In the genomic region with DNA sequence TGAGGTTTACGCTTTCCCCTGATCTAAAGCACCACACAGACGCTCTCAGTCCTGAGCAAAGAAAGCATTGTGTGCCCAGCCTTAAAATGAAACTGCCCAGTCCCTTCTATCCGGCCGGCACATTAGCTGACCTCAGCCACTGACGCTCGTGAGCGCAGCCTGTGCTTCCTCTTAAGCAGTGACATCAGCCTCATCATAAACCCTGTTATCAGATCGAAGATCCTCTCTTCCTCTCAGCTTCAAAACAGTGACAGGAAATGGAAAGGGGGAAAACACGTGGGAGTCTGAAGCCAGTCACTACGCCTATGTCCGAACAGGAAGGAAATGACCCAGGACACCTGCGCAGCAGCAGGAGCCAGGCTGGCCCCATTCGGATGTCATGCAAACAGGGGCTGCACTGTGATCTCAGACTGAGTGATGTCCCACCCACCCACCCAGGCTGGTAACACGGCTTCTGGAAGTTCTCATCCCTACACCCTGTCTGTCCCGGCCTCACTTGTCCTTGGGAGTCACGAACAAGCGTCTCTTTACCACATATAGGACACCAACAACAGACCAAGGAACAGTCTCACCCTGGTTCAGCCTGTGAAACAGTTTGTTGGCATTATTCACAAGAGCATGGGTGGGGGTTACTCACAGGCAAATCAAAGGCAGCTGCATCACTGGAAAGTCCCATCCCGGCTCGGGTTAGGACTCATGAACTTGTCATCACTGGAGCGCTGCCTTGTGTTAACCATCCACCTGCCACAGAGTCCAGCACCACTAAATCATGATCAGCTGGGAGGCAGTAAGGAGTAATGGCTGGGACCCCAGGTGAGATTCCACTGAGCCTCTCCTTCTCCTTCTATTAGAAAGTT, we compare ENCODE assay signal across 8 mouse cellular contexts. TPM values are rescaled to one million over a fixed set of nuclear protein-coding genes. Genes with fewer than 3 reads are reported as not detected.
DNase-seq lines count a peak whose midpoint lies in the region; ATAC-seq and TF ChIP-seq lines count a peak whose summit lies in the region.

No protein-coding gene starts in this region.

- no peaks in the 10 kb centered on the region for H3K27me3 ChIP-seq in small intestine, adult 2 months (ENCODE audit: control insufficient read depth, insufficient read depth, low read length)
- no peaks in the 10 kb centered on the region for H3K27me3 ChIP-seq in neural tube, embryonic 15.5 days (replicated peaks)

- no peak for ATAC-seq in neural tube, embryonic 15.5 days (ENCODE audit: low FRiP score)

- H3K4me3 ChIP-seq in small intestine, adult 2 months (ENCODE audit: low read depth, low read length): peak overlapping the region; percentile 33
- H3K4me3 ChIP-seq in neural tube, embryonic 15.5 days (replicated peaks): no peak overlapping the region

- H3K9me3 ChIP-seq in neural tube, embryonic 15.5 days (replicated peaks): no peaks in the 10 kb centered on the region

- intact Hi-C loops in heart, postnatal 10 days (cut with DNase I): loop anchor here (1.0 kb wide), 1 partner anchor 43 kb away; a partner anchor contains a TSS

- no peak for TF ChIP-seq POLR2A in small intestine, adult 2 months (IDR thresholded peaks at IDR 0.05; ENCODE audit: low read depth, low read length)

- H3K27ac ChIP-seq in small intestine, adult 2 months (ENCODE audit: insufficient read depth, low read depth, low read length): no peak overlapping the region
- H3K27ac ChIP-seq in neural tube, embryonic 15.5 days (replicated peaks): no peak overlapping the region

- DNase-seq in B cell, adult 2 months: peak; percentile 10 to 17
- DNase-seq in adrenal gland, adult 8-10 months: peak; percentile 45
- peak; percentile 51 to 58 for DNase-seq in heart, postnatal 10 days
- DNase-seq in liver: peak; percentile 9
- DNase-seq in thymus, postnatal 25 days: no peak
- no peak for DNase-seq in left cerebral cortex, adult 11 months (ENCODE audit: low spot score)

- no peaks in the 10 kb centered on the region for H3K36me3 ChIP-seq in small intestine, adult 2 months (ENCODE audit: control insufficient read depth, insufficient read depth, low read length)
- H3K36me3 ChIP-seq in neural tube, embryonic 15.5 days: no peaks in the 10 kb centered on the region

- H3K9ac ChIP-seq in neural tube, embryonic 15.5 days (replicated peaks): no peak overlapping the region

- TF ChIP-seq CTCF in small intestine, adult 2 months (IDR thresholded peaks at IDR 0.05; ENCODE audit: extremely low read depth, insufficient read length, insufficient replicate concordance, low read depth, low read length): no peak

- H3K4me2 ChIP-seq in neural tube, embryonic 15.5 days: no peak overlapping the region

- peaks cover 10% of the 10 kb centered on the region; the same call in 1 of the 2 replicates for H3K4me1 ChIP-seq in small intestine, adult 2 months (ENCODE audit: control insufficient read depth, insufficient read depth, insufficient read length, low read length)
- no peaks in the 10 kb centered on the region for H3K4me1 ChIP-seq in neural tube, embryonic 15.5 days

- 48% methylated on average over 20 of the region's 20 CpGs for WGBS in small intestine, adult 2 months
- WGBS in neural tube, embryonic 15.5 days: 69% methylated on average over 20 of the region's 20 CpGs

RNA-seq across cellular contexts. Expression of a gene that starts 43.3 kb away (rescaled TPM):
- total RNA-seq in adrenal gland, adult 8-10 months (2022): 10 to 100 TPM in 1 of 4 experiments, 1 to 10 TPM in 3; 7.8 to 12.2 (median 9.4) TPM
- total RNA-seq in heart, postnatal 10 days (2021): 10 to 100 TPM; 79.8 to 90.1 TPM
- polyA plus RNA-seq in small intestine, adult 2 months (2012; rRNA removed): 14.1 and 24.9 TPM in 2 replicates
- 111 and 121 TPM in 2 replicates for polyA plus RNA-seq in neural tube, embryonic 15.5 days (2015; fragmentation: Nextera tagmentation; extraction: Ambion mirVana)

Comparison
In these comparisons a context has a peak if more than half of its experiments do, and no peak if none do; other contexts are left out.
1. DNase-seq: peak in B cell, adult 2 months (2 of 2), adrenal gland, adult 8-10 months (single experiment), heart, postnatal 10 days (2 of 2) and liver (single experiment); none in thymus, postnatal 25 days (single experiment) and left cerebral cortex, adult 11 months (single experiment).
2. RNA of a gene that starts 43.3 kb away (total RNA-seq): 79.8 to 90.1 TPM in heart, postnatal 10 days; 7.8 to 12.2 TPM in adrenal gland, adult 8-10 months; every median in the first group is over 4 times any median in the second.